Mouse (Mus musculus) left cerebral cortex, postnatal 14 days (tissue): ENCODE results near the gene Dbndd2. TPM values are rescaled to one million over a fixed set of nuclear protein-coding genes. Genes with fewer than 3 reads are reported as not detected.
A peak's percentile ranks its signal among the peaks of the same experiment; 100 is the strongest.

Experiments used
- DNase-seq, 2 experiments: peaks; one replicate each; pipeline ENCODE4 v3.0.0; 2021 to 2022; ENCODE audit warnings: low spot score in 2 of 2, mixed read lengths in 1 of 2
- intact Hi-C: fragments of 180-260 bp; cut with DNase I; formaldehyde crosslinking; loops from one replicate; pipeline ENCODE4 v1.15.1; 2025
- long read RNA-seq, 2 experiments: library from polyadenylated mRNA; stranded (forward); transcript quantifications; one replicate each; pipeline ENCODE4 v2.0.0; 2021
- total RNA-seq, 2 experiments: library from RNA; stranded (reverse); gene quantifications; 2 replicates each; pipeline ENCODE4 v1.2.3; 2021

The Dbndd2 gene
- 100 to 1,000 TPM; 112 to 116 TPM for total RNA-seq
- long read RNA-seq, experiment 1, transcript Dbndd2-202 (4 exons, 1,658 nt) = major isoform, 88 of 132 reads
- long read RNA-seq, experiment 1, transcript Dbndd2-201 (3 exons, 1,338 nt) = minor isoform, 29 of 132 reads
- long read RNA-seq, experiment 1, transcript Dbndd2-203 (4 exons, 3,597 nt) = minor isoform, 6 of 132 reads
- long read RNA-seq, experiment 1, partial matches to known transcripts = 3 of 132 reads
- long read RNA-seq, experiment 1, other reads (novel, unspliced or antisense) = 6 of 132 reads
- long read RNA-seq, experiment 2, transcript Dbndd2-202 (4 exons, 1,658 nt) = major isoform, 84 of 114 reads
- long read RNA-seq, experiment 2, transcript Dbndd2-203 (4 exons, 3,597 nt) = minor isoform, 6 of 114 reads
- long read RNA-seq, experiment 2, transcript Dbndd2-201 (3 exons, 1,338 nt) = minor isoform, 14 of 114 reads
- long read RNA-seq, experiment 2, partial matches to known transcripts = 3 of 114 reads
- long read RNA-seq, experiment 2, other reads (novel, unspliced or antisense) = 7 of 114 reads

DNA sequence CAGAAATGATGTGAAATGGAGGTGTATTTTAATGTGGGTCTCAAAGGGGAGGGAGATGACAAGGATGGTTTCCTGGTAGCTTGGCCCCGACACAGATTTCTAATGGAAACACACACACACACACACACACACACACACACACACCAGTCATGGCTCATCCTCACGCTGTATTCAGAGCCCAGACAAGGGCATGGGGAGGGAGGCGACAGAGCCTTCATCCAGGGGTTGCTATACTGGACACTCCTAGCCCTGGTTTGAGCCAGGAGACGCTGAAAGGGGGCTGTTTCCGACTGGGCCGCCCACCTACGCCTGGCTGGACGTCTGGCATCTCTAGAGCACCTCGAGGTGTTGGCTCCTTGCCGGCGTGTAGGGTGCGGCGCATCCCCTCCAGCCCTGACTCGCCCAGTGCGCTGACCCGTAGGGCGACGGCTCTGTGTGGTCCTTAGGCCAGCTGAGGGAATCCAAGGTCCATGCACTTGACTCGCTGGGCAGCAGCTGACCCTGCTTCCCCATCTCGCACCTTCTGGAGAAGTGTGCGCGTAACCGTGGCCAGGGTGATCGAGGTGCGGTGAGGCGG, at the start of gene Dbndd2:
Dbndd2 (plus strand) TSS at position 426 of the 577 bp plus-strand sequence.
- intact Hi-C loops = no loop called here
- peak in 1 of 2 experiments; percentile 67 for DNase-seq

DNA sequence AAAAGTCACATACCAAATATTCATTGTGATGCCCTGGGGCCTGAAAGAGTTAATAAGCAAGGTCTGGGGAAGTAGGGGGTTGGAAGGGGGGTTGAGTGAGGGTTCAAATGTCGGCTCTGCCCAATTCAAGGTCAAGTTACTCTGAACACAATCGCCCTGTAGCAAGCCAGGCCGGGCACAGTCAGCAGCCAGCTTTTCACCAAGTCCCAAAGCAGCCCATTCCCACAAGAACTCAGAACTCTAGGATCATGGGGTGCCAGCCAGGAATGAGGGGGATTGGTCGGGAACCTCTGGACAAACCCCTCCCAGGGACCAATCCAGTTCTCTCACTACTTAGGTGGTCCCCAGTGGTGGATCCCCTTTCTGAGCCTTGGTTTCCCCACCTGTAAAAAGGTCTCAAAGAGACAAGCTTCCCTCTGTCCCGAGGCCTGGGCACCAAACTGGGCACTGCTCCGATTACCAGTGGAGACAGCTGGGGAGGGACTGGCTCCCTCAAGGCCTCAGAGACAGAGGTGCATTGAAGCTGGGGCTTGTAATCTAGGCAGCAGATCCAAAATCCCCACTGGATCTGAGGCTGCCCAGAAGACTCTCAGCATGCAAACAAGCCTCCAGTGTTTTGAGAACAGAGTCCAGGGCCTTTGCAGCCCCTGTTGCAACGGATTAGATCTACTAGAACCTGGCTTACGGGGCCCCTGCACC, 49.5 kb upstream of the Dbndd2 start:
- intact Hi-C loops = no loop called here

GRCm38 (mm10) chr2:164436961-164437360, 48.9 kb upstream of the Dbndd2 start:
- intact Hi-C loops = no loop called here
- DNase-seq = no peak

More for the DNA sequence above, 49.5 kb upstream of the Dbndd2 start:
- DNase-seq = peak; percentile 21 to 32

GRCm38 (mm10) chr2:164437710-164438109, 48.2 kb upstream of the Dbndd2 start:
- DNase-seq = no peak
- intact Hi-C loops = no loop called here

- intact Hi-C loops = no loop called here
- no peak for DNase-seq
Measured at GRCm38 (mm10) chr2:164438257-164438656, 47.6 kb upstream of the Dbndd2 start.

DNA sequence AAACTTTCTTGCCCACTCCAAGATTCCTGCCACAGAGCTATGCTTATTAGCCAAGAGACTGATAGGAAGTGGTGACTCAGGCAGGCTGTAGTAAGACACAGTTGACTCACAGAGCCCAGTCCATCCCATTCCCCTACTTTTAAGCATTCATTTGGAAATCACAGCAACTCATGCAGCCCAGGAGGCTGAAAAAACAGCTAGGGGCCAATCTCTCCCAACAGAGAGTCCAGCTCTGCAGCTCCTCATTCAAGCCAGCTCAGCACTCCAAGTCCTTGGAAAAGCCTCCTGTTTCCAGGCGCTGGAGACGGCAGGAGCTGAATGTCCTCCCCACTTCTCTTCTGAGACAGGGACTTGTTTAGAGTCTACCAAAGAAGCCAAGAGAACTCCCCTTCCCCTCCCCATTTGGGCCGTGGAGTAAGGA, 46.9 kb upstream of the Dbndd2 start:
- intact Hi-C loops = no loop called here
- DNase-seq = peak; percentile 42 to 47

- no peak for DNase-seq
- intact Hi-C loops = no loop called here
Measured at GRCm38 (mm10) chr2:164440314-164440713, 45.6 kb upstream of the Dbndd2 start.

GRCm38 (mm10) chr2:164441155-164441554, 44.8 kb upstream of the Dbndd2 start:
- intact Hi-C loops = no loop called here
- no peak for DNase-seq

DNA sequence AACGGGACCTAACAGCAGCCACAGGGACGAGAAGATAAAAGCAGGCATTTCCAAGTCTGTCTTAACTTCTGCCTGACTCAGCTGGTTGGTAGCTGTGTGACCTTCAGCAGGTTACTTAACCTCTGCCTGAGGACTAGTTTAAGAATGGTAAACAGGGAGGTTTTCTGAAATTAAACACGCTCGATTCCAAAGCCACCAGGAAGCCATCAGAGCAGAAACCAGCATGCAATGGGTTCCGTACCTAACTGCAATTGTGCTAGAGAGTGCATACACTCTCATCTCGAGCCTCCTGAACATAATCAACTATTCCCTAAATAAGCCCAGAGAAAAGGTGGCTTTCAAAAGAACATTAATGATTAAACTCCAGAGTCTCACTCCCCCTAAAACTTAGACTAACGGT, 44.2 kb upstream of the Dbndd2 start:
- intact Hi-C loops = no loop called here
- no peak for DNase-seq

- DNase-seq = no peak
- intact Hi-C loops = no loop called here
Measured at GRCm38 (mm10) chr2:164442315-164443050, 43.4 kb upstream of the Dbndd2 start.

DNA sequence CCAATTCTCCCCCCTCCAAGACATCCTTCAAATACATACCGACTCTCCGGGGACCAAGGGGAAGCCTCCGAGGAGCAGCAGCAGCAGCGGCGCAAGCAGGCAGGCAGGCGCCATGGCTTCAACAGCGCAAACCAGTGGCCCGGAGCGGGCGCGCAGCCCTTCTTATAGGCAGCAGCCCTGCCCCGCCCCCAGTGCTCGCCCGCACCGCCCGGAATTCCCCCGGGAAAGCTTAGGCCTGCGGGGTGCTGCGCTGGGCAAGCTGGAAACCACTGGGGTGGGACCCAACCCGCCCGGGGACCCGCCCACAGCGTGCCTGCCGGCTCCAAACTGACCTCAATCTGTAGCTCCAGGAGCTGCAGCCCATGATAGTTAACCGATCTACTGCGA, 42.9 kb upstream of the Dbndd2 start:
- DNase-seq = peak; percentile 70 to 75
- intact Hi-C loops = no loop called here

GRCm38 (mm10) chr2:164443460-164444000, 42.4 kb upstream of the Dbndd2 start, which contains the start of gene Sdc4:
TSS of gene Sdc4 (minus strand) at chr2:164443887.
- intact Hi-C loops = no loop called here
- no peak for DNase-seq

DNA sequence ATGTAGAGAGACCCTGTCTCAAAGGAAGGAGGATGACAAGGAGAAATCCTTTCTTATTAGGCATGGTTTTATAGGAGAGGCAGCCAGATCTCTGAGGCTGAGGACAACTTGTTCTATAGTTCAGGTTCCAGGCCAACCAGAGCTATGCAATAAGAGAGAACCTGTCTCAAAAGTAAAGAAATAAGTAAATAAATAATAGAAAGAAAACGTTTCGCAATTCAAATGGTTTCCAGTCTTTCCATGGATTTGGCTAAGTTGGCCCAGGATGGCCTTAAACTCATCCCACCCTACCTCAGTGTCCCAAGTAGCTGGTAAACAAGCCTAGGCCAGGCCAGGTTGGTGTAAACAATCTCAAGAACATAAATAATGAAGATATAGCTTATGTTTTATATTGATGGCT, 41.2 kb upstream of the Dbndd2 start:
- intact Hi-C loops = no loop called here
- DNase-seq = no peak

GRCm38 (mm10) chr2:164445399-164446085, 40.4 kb upstream of the Dbndd2 start:
- intact Hi-C loops = no loop called here
- DNase-seq = no peak

DNA sequence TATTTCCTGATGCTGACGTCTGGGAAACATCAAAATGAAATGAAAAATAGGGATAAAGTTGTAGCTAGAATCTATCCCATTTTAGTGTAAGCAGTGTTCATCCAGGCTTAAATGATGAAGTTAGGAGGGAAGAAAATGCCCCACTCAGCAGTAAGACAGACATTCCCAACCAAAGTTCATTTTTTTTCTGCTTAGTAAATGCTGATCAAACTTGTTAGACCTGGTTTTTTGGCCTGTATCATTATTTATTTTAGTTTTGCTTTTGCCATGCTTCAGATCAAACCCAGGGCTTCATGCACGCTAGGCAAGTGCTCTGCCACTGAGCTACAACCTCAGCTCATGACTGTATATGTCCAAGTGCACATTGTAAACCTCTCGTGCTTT, 39.8 kb upstream of the Dbndd2 start:
- DNase-seq = no peak
- intact Hi-C loops = no loop called here

GRCm38 (mm10) chr2:164448140-164448539, 37.8 kb upstream of the Dbndd2 start:
- intact Hi-C loops = no loop called here
- DNase-seq = no peak

- no peak for DNase-seq
- intact Hi-C loops = no loop called here
Measured at GRCm38 (mm10) chr2:164448921-164449320, 37.0 kb upstream of the Dbndd2 start.

DNA sequence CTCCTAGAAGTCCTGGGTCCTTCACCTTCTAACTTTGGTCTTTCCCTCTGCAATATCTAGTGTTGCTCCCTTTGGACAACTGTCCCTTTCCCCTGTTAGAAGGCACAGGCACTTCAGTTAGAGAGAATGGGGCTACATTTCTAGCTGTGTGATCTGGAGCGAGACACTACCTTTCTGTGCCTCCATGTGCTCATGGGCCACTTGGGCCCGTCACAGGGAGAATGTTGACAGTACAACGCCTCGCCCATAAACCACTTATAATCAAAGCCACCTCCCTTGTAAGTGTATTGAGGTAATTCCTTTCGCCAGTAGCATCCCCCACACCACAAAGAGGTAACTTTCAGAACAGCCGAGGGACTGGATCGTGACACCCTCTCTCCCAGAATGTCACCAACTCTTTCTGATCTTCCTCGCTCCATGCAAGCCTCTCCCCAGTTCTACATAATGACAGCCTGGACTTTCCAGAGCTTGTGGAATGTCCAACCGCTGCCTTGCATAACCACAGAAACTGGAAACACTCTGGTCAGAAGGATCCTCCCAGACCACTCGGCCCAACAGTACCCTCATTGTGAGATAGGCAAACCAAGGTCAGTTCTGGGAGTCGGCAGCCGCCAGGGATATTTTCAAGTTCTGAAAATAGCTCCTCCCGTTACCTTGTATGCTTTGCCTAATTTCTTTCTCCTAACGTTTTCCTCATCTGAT, 36.4 kb upstream of the Dbndd2 start:
- no peak for DNase-seq
- intact Hi-C loops = loop anchor here (10.0 kb wide), 1 partner anchor 115 kb away; the partner anchor contains the start of gene Wfdc2
